Mouse (Mus musculus): ENCODE results near the gene Cog1.

The Cog1 gene

GRCm38 (mm10) chr11:113648690-113649352, at the start of gene Cog1:
Gene Cog1, plus strand, starts transcription at chr11:113649169.
- no peak for DNase-seq (ENCODE audit: low spot score in 2 of 2)

GRCm38 (mm10) chr11:113600526-113601245, 48.3 kb upstream of the Cog1 start:
- peak in 1 of 2 experiments; percentile 76 for DNase-seq (ENCODE audit: low spot score in 2 of 2)

GRCm38 (mm10) chr11:113601616-113602343, 47.2 kb upstream of the Cog1 start:
- DNase-seq (ENCODE audit: low spot score in 2 of 2): no peak

GRCm38 (mm10) chr11:113607556-113607955, 41.4 kb upstream of the Cog1 start:
- DNase-seq (ENCODE audit: low spot score in 2 of 2): no peak

DNA sequence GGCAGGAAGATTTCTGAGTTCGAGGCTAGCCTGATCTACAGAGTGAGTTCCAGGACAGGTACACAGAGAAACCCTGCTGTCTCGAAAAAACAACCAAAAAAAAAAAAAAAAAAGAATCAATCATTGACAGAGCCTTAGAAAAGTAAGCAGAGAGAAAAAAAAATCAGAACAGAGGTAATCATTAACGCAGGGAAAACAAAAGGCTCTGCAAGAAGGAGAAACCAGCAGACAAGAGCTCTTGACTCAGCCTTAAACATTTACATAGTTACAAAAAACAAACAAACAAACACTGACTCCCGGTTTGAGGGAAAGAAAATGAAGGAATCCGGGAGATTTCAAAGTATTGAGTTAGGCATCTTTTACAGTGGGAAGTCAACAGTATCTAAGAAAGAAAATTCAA, 39.4 kb upstream of the Cog1 start:
- DNase-seq (ENCODE audit: low spot score in 2 of 2): no peak

- peak in 1 of 2 experiments; percentile 79 for DNase-seq (ENCODE audit: low spot score in 2 of 2)
Measured at GRCm38 (mm10) chr11:113610266-113610665, 38.7 kb upstream of the Cog1 start.

DNA sequence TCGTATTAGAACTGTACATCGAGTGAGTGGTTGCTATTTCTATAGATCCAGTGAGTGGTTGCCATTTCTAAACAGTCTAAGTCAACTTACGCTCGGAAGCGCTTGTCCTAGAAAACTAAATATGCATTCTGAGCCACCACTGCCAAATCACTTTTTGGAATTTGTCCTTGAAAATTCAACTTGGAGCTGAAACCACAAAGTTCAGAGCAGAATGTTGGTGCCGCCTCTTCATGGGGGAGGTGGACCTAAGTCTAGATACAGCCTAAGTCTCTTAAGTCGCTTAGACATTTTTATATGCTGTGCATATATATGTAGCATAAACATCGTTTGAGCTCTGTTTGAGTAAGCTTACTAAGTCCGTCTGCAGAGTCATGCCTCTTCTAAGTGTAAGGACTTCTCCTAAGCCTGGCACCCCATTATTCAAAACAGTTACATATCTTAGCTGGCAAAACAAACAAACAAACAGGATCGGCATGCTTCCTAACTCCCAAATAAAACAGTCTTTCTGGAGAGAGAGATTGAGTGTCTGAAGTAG, 37.8 kb upstream of the Cog1 start:
- no peak for DNase-seq (ENCODE audit: low spot score in 2 of 2)

DNA sequence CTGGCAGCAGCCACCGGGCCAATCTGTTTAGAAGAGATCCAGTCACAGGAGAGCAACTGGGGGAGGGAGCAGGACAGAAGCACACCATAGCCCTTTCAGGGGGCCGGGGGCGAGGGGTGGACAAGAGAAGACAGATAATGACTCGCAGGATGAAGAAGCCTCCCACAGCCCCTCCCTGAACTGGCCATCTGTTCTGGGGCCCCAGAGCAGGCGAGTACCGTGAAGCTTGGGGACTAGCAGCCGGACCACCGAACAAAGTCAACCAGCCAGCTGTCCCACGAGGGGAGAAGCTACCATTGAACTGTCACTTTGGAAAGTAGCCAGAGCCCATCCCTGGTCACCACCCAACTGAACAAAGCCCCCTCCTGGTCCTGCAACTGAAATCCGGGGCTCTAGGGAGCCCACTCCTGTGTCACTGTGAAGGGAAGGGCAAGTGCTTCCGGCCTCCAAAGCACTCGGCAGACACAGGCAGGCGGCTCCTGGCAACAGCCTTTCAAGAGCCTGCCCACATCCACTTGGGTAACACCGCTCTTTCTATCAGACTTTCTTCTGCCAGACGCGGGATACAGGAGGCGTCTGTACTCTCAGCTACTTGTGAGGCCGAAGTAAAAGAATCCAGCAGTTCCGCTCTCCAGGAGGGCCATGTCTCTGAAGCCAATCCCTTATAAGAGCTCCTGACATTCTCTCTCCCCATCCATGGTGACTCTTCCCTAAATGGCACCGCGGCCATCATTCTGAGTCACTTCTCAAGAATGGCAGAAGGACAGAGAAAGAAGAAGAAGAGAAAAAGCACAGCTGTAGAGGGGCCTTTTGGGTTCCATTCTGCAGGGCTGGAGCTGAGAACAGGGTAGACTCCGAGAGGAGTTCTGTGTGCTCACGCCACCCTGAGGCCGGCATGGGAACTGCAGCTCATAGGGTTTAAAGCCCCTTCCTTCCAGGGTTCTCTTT, 37.0 kb upstream of the Cog1 start:
- peak; percentile 59 to 84 for DNase-seq (ENCODE audit: low spot score in 2 of 2)

DNA sequence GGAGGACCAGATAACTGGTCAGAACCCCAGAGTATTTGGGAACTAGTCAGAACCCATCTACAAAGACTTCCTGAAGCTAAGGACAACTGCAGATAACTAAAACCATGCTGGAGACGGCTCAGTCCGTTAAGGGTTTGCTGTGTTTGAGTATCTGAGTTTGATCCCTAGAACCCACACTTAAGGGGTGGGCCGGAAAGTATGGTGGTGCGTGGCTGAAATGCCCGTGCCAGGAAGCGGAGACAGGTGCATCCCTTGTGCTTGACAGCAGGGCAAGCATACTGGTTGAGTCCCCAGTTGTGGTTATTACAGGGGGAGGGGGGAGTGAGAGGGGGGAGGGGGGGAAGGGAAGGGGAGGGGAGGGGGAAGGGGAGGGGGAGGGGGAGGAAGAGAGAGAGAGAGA, 34.5 kb upstream of the Cog1 start:
- DNase-seq (ENCODE audit: low spot score in 2 of 2): no peak

DNA sequence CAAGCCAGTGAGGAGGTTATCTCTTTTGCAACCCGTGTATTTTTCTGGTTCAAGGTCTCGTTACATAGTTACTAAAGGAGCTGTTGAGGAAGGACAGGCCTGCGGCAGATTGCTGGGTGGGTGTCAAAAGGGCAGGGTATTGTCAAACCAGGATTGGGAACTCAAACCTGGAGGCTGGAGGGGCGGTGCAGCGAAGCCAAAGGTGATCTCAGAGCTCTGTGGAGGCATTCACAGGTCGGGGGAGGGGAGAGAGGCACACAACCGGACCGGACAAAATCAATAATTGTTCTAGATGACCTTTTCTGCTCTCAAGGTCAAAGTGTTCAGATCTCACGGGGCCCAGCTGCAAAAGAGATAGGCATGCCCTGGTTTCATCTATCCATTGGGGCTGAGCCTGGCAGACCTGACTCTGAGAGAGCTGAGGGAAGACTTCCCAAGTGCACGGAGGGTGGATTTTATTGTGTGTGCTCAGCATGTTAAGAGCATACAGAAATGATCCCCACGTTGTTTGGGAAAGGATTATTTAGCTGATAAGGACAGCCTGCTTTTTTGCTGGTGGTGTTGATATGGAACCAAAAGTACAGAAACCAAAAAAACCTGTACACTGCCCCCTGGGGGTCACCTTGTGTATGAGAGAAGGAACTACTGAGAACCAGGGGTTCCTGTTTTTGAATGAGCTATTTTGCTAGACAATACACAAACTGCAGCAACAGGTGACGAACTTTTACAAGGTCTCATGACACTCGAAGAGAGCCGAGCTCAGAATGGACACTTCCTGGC, 31.6 kb upstream of the Cog1 start:
- peak; percentile 61 to 81 for DNase-seq (ENCODE audit: low spot score in 2 of 2)

GRCm38 (mm10) chr11:113618303-113618671, 30.7 kb upstream of the Cog1 start:
- DNase-seq (ENCODE audit: low spot score in 2 of 2): no peak

- peak; percentile 66 to 84 for DNase-seq (ENCODE audit: low spot score in 2 of 2)
Measured at GRCm38 (mm10) chr11:113618672-113619419, 30.1 kb upstream of the Cog1 start, which contains the start of gene Sstr2. Gene Sstr2, plus strand, starts transcription at chr11:113619342.

GRCm38 (mm10) chr11:113619420-113620080, 29.4 kb upstream of the Cog1 start:
- DNase-seq (ENCODE audit: low spot score in 2 of 2): no peak

DNA sequence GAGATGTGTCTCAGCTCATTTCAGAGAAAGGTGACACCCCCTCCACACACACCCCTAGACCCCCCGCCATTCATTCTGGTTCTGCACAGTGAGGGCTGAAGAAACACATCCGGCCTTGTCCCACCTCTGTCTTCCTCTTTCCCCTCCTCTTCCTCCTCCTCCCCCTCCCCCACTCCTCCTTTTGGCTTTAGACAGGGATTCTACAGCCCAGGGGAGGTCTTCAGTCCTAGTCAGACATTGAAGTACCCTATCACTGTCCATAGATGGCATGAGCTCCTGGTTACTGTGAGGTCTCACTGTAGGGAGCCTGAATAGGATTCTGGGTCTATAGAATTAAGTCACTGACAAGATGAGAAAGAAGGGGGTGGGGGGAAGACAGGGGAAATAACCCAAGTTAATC, 28.0 kb upstream of the Cog1 start:
- DNase-seq (ENCODE audit: low spot score in 2 of 2): no peak

GRCm38 (mm10) chr11:113622028-113622427, 26.9 kb upstream of the Cog1 start:
- DNase-seq (ENCODE audit: low spot score in 2 of 2): no peak

DNA sequence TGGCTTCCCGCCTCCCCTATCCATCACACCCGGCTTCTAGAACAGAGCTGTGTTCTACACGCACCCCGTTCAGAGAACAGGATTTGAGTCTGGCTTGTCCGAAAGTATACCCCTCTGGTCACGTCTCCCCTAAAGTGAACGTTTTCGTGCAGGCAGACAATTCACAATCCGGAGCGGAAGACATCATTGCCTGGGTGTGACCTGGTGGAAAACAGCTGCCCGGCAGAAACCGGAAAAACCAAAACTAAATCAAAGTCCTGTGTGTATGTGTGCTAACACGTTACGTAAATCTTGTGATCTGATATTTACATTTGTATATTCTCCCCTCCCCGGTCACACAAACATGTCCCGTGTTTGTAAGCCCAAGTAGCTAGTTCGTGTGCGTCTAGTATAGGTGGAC, 23.5 kb upstream of the Cog1 start:
- no peak for DNase-seq (ENCODE audit: low spot score in 2 of 2)

GRCm38 (mm10) chr11:113627785-113628184, 21.2 kb upstream of the Cog1 start:
- no peak for DNase-seq (ENCODE audit: low spot score in 2 of 2)

GRCm38 (mm10) chr11:113630642-113631041, 18.3 kb upstream of the Cog1 start:
- DNase-seq (ENCODE audit: low spot score in 2 of 2): no peak

DNA sequence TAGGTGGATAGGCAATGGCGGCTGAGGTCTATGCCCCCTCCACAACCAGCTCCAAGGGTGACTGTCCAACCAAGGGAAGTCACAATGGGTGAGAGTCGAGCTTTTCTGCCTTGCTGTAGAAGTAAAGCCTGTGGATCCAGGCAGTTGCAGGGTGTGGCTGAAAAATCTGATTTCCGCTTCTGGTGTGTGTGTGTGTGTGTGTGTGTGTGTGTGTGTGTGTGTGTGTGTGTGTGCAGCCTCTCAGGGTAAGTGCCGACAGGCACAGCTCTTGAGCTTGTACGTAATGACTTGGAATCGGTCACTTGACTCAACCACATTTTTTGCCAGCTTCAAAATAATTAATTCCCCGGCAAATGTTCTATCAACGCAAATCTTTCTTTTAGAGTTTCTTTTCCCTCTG, 17.7 kb upstream of the Cog1 start:
- DNase-seq (ENCODE audit: low spot score in 2 of 2): no peak
